Mouse (Mus musculus) myocyte (in vitro differentiated cells): ENCODE data around the gene Aig1. TPM values are rescaled to one million over a fixed set of nuclear protein-coding genes. Genes with fewer than 3 reads are reported as not detected.

Source experiments
- H3K27me3 ChIP-seq: one replicate; pipeline ENCODE4 v1.6.1; 2011; ENCODE audit not compliant: control insufficient read depth, insufficient read depth, insufficient read length
- H3K36me3 ChIP-seq: one replicate; pipeline ENCODE4 v1.6.1; 2011; ENCODE audit not compliant: control insufficient read depth, insufficient read depth
- H3K4me2 ChIP-seq: one replicate; pipeline ENCODE4 v1.6.1; 2011; ENCODE audit warnings: low read depth, control low read depth
- H3K4me3 ChIP-seq: one replicate; pipeline ENCODE4 v1.5.1; 2011; ENCODE audit warnings: mild to moderate bottlenecking, control low read depth, moderate library complexity
- H3K79me2 ChIP-seq: one replicate; pipeline ENCODE4 v1.6.1; 2011; ENCODE audit not compliant: control insufficient read depth, insufficient read depth
- H3ac ChIP-seq: one replicate; pipeline ENCODE4 v1.6.1; 2011; ENCODE audit not compliant: control insufficient read depth, insufficient read length
- CEBPB ChIP-seq: IDR thresholded peaks from 2 replicates; pipeline ENCODE4 v1.6.1; 2011; ENCODE audit warnings: mild to moderate bottlenecking, moderate library complexity; ENCODE audit not compliant: poor library complexity, insufficient read depth, severe bottlenecking
- E2F4 ChIP-seq: IDR thresholded peaks from one replicate; pipeline ENCODE4 v1.6.1; 2011; ENCODE audit warnings: mild to moderate bottlenecking, control low read depth, moderate library complexity; ENCODE audit not compliant: insufficient read depth
- MAX ChIP-seq: IDR thresholded peaks from one replicate; pipeline ENCODE4 v1.6.1; 2011; ENCODE audit warnings: low read depth, mild to moderate bottlenecking, control low read depth
- MYOD1 ChIP-seq, 3 experiments: IDR thresholded peaks; one replicate each; pipeline ENCODE4 v1.6.1; 2011; ENCODE audit warnings: control low read depth in 2 of 3, low read depth in 2 of 3, mild to moderate bottlenecking in 2 of 3, moderate library complexity in 1 of 3; ENCODE audit not compliant: insufficient read length in 2 of 3, control insufficient read depth in 1 of 3
- MYOG ChIP-seq, 3 experiments: IDR thresholded peaks; one replicate each; pipeline ENCODE4 v1.6.1; 2011; ENCODE audit warnings: control low read depth in 2 of 3, low read depth in 2 of 3, mild to moderate bottlenecking in 2 of 3; ENCODE audit not compliant: insufficient read length in 2 of 3, control insufficient read depth in 1 of 3, insufficient read depth in 1 of 3
- POLR2A ChIP-seq: IDR thresholded peaks from one replicate; pipeline ENCODE4 v1.6.1; 2011; ENCODE audit warnings: low read depth, mild to moderate bottlenecking, control low read depth, moderate library complexity; ENCODE audit not compliant: insufficient read length
- POLR2AphosphoS2 ChIP-seq: IDR thresholded peaks from one replicate; pipeline ENCODE4 v1.6.1; 2011; ENCODE audit warnings: low read depth, control low read depth; ENCODE audit not compliant: insufficient read length
- REST ChIP-seq: IDR thresholded peaks from one replicate; pipeline ENCODE4 v1.6.1; 2011; ENCODE audit warnings: mild to moderate bottlenecking, control low read depth, moderate library complexity; ENCODE audit not compliant: insufficient read depth, insufficient read length
- SRF ChIP-seq: IDR thresholded peaks from one replicate; pipeline ENCODE4 v1.6.1; 2011; ENCODE audit warnings: low read depth; ENCODE audit not compliant: control insufficient read depth, insufficient read length
- TCF12 ChIP-seq: IDR thresholded peaks from one replicate; pipeline ENCODE4 v1.6.1; 2011; ENCODE audit warnings: mild to moderate bottlenecking, control low read depth; ENCODE audit not compliant: poor library complexity, insufficient read depth, severe bottlenecking
- TCF3 ChIP-seq: IDR thresholded peaks from one replicate; pipeline ENCODE4 v1.6.1; 2011; ENCODE audit warnings: low read depth, control low read depth; ENCODE audit not compliant: insufficient read length
- USF1 ChIP-seq: IDR thresholded peaks from one replicate; pipeline ENCODE4 v1.6.1; 2011; ENCODE audit warnings: low read depth, mild to moderate bottlenecking, control low read depth, moderate library complexity
- polyA plus RNA-seq: library from polyadenylated mRNA; unstranded; fragments of >200 nt; fragmentation: generic; extraction: Trizol; gene quantifications from one replicate; pipeline ENCODE4 v1.2.1, GENCODE M21; 2012; ENCODE audit warnings: missing spikeins

The Aig1 gene
- polyA plus RNA-seq, 1 experiment: 31.3 TPM

GRCm38 (mm10) chr10:13653739-13654462 lies 214.9 kb downstream of the Aig1 start:
- no peak overlapping the region for H3K4me2 ChIP-seq
- no peaks in the 10 kb centered on the region for H3K79me2 ChIP-seq
- no peak overlapping the region for H3K4me3 ChIP-seq
- H3K27me3 ChIP-seq: no peaks in the 10 kb centered on the region
- no peaks in the 10 kb centered on the region for H3K36me3 ChIP-seq
- H3ac ChIP-seq: no peak overlapping the region
- TF ChIP-seq POLR2A (no peak), MYOG (IDR thresholded peaks at IDR 0.05; ENCODE audit: control insufficient read depth in 1 of 3, insufficient read depth in 1 of 3, insufficient read length in 2 of 3, low read depth in 2 of 3) (no peak), TCF12 (no peak), MAX (no peak), USF1 (no peak), POLR2AphosphoS2 (no peak), SRF (no peak), CEBPB (no peak), E2F4 (no peak), MYOD1 (IDR thresholded peaks at IDR 0.05; ENCODE audit: control insufficient read depth in 1 of 3, insufficient read length in 2 of 3, low read depth in 2 of 3) (no peak), TCF3 (no peak), REST (no peak)

- H3K27me3 ChIP-seq: no peaks in the 10 kb centered on the region
- no peak overlapping the region for H3ac ChIP-seq
- H3K4me2 ChIP-seq: no peak overlapping the region
- no peaks in the 10 kb centered on the region for H3K36me3 ChIP-seq
- H3K4me3 ChIP-seq: no peak overlapping the region
- no peaks in the 10 kb centered on the region for H3K79me2 ChIP-seq
- TF ChIP-seq MAX (no peak), USF1 (no peak), TCF3 (no peak), POLR2AphosphoS2 (no peak), POLR2A (no peak), MYOD1 (IDR thresholded peaks at IDR 0.05; ENCODE audit: control insufficient read depth in 1 of 3, insufficient read length in 2 of 3, low read depth in 2 of 3) (no peak), SRF (no peak), MYOG (IDR thresholded peaks at IDR 0.05; ENCODE audit: control insufficient read depth in 1 of 3, insufficient read depth in 1 of 3, insufficient read length in 2 of 3, low read depth in 2 of 3) (no peak), TCF12 (no peak), REST (no peak), CEBPB (no peak), E2F4 (no peak)
Observed at GRCm38 (mm10) chr10:13653326-13653725, 215.5 kb downstream of the Aig1 start.

DNA sequence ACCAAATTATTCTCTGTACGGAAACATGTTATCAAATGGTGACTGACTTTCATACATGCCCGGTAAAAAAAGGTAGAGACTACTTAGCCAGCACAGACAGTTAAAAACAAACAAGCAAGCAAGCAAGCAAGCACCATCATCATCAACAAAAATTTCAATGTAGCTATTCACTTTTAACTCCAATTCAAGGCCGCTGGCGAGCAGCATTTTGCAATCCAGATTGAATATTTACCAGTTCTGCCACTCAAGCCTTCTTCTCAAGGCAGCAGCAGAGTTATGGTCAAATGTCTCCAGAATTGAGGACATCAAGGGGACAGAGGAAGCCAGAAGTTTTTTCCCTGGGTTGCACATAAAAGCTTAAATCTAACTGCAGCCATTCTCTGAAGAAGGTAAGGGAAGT lies 216.7 kb downstream of the Aig1 start:
- Histone ChIP-seq H3K36me3 (no peaks in the 10 kb centered on the region), H3K79me2 (no peaks in the 10 kb centered on the region), H3K4me2 (no peak overlapping the region), H3K4me3 (no peak overlapping the region), H3K27me3 (no peaks in the 10 kb centered on the region), H3ac (no peak overlapping the region)
- TF ChIP-seq USF1 (no peak), MAX (no peak), POLR2A (no peak), POLR2AphosphoS2 (no peak), REST (no peak), MYOG (IDR thresholded peaks at IDR 0.05; ENCODE audit: control insufficient read depth in 1 of 3, insufficient read depth in 1 of 3, insufficient read length in 2 of 3, low read depth in 2 of 3) (no peak), TCF3 (no peak), MYOD1 (IDR thresholded peaks at IDR 0.05; ENCODE audit: control insufficient read depth in 1 of 3, insufficient read length in 2 of 3, low read depth in 2 of 3) (no peak), SRF (no peak), CEBPB (no peak), E2F4 (no peak), TCF12 (no peak)

- Histone ChIP-seq H3K4me2 (no peak overlapping the region), H3K27me3 (no peaks in the 10 kb centered on the region)
- TF ChIP-seq REST (no peak), POLR2AphosphoS2 (no peak), MYOG (IDR thresholded peaks at IDR 0.05; ENCODE audit: control insufficient read depth in 1 of 3, insufficient read depth in 1 of 3, insufficient read length in 2 of 3, low read depth in 2 of 3) (peak in 2 of 3 experiments; percentile 76 to 87), POLR2A (no peak), TCF3 (peak; percentile 69), CEBPB (no peak), E2F4 (no peak), MYOD1 (IDR thresholded peaks at IDR 0.05; ENCODE audit: control insufficient read depth in 1 of 3, insufficient read length in 2 of 3, low read depth in 2 of 3) (peak in 2 of 3 experiments; percentile 73 to 90), TCF12 (peak; percentile 46), USF1 (no peak)
Observed at GRCm38 (mm10) chr10:13641750-13642149, 227.0 kb downstream of the Aig1 start.

More at GRCm38 (mm10) chr10:13641750-13642149, 227.0 kb downstream of the Aig1 start:
- no peak overlapping the region for H3ac ChIP-seq
- no peaks in the 10 kb centered on the region for H3K79me2 ChIP-seq
- H3K36me3 ChIP-seq: no peaks in the 10 kb centered on the region
- no peak overlapping the region for H3K4me3 ChIP-seq
